Mouse (Mus musculus) heart, adult 18-20 months (tissue): ENCODE measurements around the gene Top1. TPM values are rescaled to one million over a fixed set of nuclear protein-coding genes. Genes with fewer than 3 reads are reported as not detected.

Experiments
- DNase-seq, 2 experiments: peaks; one replicate each; pipeline ENCODE4 v3.0.0; 2021 to 2022; ENCODE audit warnings: mixed read lengths in 1 of 2
- total RNA-seq, 2 experiments: library from RNA; stranded (reverse); gene quantifications; 2 replicates each; pipeline ENCODE4 v1.2.3; 2021

Gene Top1
- total RNA-seq, 2 experiments from 2014 or later: 39.9 to 42.8 TPM

DNA sequence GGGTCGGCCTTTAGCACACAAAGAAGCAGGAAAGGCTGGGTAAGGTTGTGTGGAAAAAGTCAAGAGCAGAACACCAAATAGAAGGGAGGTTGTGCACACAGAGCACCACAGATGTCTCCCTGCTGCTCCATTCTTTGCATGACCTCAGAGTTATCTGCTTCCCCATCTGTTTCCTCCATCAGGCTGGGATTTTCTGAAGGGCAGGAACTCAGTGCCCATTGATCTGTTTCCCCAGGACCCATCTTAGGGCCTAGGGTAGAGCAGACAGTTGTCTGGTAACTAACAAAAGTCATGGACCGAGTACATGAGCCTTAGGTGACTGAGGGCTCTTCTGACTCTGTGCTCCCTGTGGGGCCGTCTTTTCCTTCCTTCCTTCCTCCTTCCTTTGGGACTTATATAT, 95.9 kb downstream of the Top1 start:
- no peak for DNase-seq

DNA sequence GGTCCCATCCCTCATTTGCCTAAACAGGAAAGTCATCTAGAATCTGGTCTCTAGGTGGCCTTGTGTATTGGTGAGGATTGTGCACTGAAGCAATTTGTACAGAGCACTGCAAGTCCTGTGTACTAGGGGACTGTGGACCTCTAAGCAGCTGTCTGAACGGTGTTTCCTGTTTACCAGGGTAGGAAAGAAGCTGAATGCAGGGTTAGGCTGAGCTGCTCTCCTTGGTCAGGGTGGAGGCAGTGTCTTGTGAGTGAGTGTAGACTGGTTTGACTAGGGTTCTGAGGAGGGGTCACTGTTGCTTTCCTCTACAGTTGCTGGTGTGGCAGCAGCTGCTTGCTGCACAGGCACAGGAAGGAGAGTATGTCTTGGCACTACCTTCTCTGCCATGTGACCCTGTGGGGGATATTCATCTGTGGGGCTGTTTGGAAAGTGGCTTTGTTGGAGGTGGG, 96.5 kb downstream of the Top1 start:
- DNase-seq: peak in 1 of 2 experiments; percentile 43

DNA sequence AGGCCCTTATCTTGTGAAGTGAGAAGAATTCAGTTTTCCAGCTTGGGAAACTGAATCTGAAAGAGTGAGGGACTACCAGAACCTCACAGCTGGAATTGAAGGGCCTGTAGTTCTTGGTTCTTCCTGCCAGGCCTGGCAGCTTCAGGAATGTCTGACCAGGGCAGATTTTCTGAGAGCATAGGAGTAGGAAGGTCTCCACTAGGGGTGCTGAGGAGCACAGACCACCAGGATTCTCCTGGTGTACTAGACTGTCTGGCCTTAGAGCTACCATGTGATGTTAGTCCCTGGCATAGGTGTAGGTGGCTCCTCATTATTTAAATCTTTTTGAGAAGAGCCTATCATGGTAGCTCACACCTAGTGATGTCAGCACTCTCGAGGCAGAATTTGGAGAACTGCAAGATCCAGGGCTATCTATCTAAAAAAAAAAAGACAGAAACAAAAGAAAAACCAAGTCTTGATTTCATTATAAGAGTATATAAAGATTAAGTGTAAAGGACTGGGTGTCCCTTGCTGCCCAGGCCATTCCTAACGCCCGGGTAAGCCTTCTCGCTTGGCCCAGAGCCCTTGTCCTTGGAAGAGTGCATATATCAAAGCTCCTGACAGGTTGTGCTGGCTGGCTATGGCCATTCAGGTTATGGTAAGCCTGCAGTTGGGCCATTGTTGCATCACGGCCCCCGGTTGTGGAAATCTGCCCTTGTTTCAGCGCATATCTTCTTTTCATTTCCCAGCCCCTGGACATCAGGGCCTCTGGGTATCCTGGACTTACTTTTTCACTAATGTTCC, 98.5 kb downstream of the Top1 start:
- peak; percentile 80 to 88 for DNase-seq

DNA sequence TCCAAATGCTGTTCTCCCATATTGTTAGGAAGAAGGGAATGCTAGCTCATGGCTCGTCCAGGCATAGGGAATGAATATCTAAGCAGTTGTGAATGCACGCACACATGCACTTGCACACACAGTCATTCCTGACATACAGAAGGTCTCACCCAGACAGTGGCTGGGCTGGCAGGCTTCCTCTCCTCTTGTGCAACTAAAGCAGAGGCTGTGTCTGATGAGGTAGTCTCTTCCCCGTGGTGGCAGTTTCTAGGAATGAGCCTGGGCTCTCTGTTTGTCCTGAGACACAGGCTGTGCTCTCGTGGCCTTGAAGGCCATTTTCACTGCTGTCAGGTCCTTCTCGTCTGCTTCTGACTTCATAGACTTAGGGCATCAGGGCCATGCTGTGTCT, 99.1 kb downstream of the Top1 start:
- no peak for DNase-seq

DNA sequence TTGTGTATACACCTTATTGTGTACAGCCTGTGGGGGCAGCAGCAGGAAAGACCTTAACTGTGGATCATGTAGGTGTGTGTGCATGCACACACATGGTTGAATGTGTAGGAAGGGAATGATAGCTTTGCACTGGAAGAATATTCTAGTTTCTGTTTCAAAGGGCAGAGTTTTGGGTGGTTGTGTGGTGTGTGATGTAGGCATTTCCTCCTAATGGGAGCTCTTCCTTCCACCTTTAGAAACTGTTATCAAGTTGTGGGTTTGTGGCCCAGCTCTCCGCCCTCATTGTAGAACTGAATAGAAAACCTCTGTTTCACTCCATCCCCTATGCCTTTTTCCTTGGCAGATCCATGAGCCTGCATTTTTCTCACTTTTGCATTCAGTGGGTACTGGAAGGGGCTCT, 99.8 kb downstream of the Top1 start:
- no peak for DNase-seq

DNA sequence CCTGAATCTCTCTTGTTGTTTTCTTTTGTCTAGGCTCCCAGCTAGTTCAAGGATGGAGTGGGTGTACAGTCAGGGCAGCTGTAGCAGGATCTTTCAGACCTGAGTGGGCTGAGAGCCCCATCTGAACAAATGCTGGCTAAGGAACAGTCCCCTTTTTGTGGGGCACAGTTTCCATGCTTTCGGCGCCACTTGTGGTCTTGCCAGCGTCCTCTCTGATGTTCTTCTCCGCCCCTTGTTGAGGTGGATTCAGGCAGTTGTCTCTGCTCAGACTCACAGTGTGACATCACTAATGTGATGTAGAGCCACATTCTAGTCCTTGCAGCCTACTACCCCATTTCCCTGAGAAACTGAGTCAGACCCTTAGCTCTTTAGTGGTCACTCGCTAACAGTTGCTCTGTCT, 100.9 kb downstream of the Top1 start:
- no peak for DNase-seq

DNA sequence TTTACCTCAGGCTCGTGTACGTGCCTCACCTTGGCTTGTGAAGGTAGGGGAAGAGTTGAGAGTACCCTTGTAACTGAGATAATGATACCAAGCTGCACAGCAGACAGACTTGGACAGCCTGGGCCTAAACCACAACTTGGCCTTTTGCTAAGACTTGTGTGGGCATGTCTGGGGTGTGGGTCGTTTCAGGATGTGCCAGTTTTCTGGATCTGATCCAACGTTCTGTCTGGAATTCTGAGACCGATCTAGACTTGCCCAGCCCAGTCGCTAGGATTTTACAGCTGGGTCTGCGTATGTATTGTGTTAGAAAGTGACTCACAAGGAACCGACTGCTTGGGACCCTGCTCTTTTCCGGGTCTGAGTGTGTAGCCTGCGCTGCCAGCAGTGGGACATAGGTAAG, 101.4 kb downstream of the Top1 start:
- DNase-seq: no peak

DNA sequence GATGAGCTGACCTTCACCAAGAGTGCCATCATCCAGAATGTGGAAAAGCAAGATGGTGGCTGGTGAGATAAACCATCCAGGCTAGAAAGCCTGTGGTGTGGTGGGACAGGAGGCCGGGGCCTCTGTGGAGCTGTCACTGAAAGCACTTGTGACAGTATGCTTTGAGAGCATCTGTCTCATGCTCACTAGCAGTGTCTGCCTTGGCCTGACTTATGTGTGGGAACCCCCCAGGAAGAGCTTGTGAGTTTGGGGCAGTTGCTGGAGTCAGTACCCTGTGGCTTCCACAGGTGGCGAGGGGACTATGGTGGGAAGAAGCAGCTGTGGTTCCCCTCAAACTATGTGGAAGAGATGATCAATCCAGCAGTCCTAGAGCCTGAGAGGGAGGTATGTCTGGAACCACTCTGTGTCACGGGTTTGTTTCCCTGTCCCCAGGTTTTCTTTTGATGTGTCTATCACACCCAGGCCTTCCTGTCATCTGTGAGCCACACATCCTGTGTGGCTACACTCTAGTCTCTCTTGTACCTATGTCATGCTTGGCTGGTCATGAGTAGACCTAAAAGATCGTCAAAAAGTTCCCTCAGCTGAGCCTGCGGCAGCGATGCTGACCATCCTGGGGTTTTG, 111.0 kb downstream of the Top1 start:
- DNase-seq: no peak

DNA sequence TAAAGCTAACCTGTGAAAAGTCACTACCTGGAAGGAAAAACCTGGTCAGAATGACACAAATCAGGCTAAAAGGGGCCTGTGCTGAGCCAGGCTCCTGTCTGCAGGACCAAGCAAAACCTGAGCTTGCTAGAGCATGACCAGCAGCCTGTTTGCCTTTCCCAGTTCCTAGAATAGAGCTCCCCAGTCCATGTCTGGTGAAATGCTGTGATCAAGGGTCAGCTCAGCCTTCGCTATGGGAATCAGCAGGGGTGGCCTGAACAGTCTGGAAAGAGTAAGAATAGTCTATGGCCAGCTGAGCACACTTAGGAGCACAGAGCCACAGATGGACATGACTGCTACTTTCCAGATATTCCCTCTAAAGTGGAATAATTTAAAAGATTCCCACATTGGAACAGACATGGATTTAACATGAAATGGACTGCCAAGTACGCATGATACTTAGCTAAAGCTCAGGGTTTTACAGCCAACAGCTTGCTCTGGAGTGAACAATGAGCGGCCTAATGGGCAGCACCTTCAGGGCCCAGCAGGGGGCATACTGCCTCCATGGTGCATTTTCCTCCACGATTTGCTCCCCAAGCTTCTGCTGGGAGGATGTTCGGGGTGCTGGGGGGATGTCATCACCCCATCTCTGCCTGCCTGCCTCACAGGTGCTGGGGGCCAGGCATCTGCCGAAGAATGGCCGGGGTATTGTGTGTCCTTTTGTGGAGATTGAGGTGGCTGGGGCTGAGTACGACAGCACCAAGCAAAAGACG, 114.9 kb downstream of the Top1 start:
- DNase-seq: peak in 1 of 2 experiments; percentile 77

DNA sequence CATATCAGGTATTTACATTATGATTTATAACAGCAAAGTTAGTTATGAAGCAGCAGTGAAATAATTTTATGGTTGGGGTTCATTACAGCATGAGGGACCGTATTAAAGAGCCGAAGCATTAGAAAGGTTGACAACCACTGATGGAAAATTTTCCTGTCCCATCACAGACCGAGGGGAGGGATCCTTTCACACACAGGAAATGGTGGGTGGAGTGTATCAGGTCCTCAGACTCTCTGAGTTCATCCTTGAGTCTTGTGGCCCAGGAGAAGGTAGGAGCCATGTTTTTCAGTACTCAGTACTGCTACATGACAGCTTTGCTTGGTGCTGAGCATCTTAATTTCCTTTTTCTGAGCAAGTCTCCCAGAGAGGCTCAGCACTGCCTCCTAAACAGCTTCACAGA, 118.1 kb downstream of the Top1 start:
- DNase-seq: no peak

DNA sequence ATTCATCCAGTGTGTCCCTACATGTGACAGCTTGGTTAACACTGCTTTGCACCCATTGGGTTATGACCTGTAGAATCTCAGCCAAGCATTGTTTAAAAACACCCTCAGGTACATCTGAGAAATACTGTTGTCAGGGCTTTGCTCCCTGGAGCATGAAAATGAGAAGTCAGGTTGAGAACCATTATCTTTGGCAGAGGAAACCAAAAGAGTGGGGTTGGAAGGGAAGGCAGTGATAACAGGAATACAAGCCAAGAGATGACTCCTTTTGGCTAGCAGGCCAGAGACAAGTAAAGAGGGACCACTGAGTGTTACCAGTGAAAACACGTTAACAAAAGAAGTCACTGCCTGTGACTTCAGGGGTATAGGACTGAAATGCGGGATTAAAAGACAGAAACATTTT, 118.7 kb downstream of the Top1 start:
- DNase-seq: no peak

DNA sequence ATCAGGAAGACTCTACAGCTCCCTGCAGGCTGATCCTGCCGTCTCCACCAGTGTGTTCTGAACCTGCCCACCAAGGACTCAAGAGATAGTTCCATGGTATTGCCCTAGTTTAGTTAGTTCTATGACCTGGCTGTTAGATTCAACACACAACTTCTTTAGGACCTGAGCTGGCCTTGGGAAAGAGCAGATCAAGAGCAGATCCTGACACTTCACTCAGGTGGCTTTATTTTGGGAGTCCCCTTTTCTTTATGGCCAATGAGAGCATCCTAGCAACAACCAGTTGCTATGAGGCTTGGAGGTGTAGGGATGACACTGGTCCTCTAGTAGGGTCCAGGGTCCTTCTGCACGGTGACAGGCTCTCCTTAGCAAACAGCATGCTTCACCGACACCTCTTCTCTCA, 119.4 kb downstream of the Top1 start:
- DNase-seq: no peak

DNA sequence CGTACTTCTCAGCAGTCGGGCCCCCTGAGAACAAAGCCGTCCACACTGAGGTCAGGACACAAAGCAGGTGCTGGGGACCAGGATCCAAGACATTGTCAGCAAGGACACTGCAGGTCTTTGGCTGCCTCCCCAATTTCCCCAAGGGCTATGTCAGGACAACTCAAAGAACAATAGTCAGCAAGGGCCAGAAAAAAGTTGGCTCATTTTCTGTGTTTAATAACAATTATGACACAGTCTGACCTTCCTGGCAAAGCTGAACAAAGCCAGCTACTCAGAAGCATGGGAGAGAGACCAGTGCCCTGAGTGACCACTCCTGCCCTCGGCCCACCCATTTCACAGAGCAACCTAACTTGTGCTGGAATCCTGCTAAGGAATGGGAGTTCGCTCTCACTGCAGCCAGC, 120.7 kb downstream of the Top1 start:
- DNase-seq: peak; percentile 84 to 92

DNA sequence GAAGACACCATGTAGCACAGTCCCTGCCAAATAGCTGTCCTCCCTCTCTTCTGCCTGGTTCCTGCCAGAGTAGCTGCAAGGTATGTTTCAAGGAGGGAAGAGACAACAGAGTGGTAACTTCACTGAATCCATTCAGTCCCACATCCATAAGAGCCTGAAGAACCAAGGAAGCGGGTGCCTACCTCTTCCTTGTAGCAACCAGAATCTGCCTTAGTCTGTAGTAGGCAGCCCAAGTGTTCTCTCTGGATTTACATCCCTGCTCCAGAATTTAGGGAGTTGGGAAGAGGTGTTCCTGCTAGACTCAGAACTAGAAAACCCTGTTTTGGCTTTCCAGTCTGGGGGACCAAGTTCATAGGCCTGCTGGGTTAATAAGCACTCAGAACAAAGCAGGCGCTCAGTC, 121.5 kb downstream of the Top1 start:
- DNase-seq: no peak

DNA sequence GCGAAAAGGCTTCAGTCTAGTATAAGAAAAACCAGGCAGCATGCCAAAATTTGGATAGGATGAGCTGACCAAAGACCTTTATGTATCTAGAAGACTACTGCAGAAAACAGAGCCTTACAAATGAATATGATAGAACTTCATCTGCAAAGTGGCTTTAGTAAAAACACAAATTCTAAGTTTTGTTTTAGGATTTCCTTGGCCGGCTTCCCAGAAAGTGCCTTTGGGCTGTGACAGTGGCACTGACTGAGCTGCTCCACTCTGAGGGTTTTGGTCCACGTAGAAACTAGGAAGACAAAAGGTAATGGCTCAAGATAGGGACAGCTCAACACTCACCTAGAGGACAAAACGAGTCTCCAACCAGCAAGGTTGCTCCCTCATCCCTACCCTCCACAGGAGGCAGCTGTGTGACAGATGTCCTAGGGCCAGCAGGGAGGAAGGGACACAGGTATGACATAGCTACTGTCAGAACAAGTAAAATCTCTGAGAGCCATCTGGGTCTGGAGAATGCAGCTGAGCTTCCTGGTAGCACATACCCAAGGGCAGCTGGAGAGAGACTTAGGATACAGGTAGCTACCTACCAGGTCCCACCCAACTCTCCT, 122.5 kb downstream of the Top1 start:
- no peak for DNase-seq

DNA sequence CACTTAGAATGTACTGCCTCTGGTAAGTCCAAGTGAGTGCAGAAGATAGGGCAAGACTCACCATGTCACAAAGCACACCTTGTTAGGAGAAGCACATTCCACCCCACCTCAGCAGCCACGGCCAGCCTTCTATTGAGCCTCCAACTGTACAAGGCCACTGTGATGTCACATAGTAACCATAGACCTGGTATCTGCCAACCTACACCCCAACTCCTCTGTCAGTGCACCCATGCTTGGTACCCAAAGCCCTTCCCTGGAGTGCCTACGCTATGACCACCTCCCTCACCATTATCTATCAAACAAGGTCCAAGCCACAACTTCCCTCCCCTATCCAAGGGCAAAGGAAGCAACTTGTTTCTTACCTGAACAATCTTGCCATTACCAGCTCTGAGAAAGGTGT, 123.3 kb downstream of the Top1 start:
- DNase-seq: no peak

DNA sequence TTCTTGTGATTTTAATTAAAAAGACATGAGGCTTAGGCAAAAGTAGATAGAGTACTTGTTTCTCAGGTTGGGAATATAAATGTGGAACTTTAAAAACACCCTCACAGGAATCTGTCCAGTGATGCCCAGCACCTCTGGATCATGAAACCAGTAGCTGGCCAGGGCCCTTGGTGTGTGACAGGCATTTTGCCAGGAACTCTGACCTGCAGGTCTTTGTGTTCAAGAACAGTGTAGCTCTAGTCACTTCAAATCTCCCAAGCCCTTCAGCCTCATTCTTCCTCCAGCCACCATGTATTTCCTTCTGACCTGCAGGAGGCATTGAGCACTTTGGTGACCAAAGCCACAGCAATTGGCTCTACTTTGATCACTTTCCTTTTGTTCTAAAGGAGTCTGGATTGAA, 124.7 kb downstream of the Top1 start:
- no peak for DNase-seq

DNA sequence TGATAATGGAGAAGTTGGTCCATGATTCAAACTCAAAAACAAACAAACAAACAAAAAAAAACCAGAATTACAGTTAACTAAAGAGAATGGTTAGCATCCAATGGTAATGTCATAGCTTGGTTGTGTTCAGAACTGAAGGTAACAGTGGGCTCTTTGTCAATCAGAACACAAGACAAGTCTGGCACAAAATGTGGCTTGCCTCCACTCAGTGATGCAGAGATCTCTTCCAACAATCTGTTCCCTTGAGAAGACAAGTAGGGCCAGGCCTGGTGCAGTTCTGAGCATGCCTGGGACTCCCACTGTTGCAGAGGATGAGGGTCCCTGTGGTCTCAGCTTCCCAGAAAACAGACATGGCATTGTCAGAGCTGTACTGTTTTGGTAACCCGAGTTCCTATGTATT, 125.2 kb downstream of the Top1 start:
- DNase-seq: no peak

DNA sequence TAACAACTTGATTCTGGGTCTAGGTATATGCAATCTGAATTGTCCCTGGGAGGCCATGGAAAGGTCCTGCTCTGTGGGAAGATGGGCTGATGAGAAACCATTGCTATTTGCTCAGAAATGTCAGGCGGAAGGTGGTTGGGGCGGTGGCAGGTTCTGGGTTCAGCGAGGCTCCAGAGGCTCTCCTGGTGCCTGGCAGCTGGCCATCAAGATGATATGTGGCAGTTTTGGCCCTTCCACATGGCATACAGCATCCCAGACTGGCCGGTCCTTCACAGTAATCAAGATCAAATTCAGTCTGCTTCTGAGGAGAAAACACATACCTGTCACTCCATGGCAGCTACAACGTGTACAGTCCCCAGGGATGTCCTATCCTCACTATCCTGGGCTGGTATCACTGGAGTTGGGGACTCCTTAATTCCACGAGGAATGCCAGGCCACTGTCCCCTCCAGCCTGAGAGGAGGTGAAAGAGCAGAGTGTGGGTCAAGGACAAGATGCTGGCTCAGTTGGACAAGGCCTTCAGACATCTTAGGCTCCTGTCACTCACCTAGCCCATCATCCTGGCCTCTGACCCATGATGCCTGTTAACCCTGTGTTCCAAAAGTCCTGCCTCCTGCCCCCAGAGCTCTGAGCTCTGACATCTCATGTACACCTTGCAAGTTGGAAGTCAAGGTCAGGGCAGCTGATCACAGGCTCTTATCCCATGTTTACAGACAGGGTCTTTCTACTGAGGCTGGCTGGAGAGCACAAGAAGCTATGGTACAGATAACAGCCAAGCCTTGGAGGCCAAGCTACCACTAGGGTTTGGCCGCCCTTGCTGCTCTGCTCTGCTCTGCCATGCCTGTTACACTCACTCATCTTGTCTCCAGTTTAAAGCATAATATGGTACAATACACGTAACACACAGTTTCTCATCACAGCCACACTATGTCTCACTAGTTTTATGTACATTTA, 125.9 kb downstream of the Top1 start:
- DNase-seq: no peak
